Mouse (Mus musculus) testis, adult 2 months (tissue): ENCODE data around the gene Parva.

Source experiments
- CTCF ChIP-seq: fragments of 200-500 bp; IDR thresholded peaks from 2 replicates; pipeline ENCODE4 v1.5.1; 2012; ENCODE audit warnings: low read depth, mild to moderate bottlenecking, inconsistent platforms, low read length, moderate library complexity; ENCODE audit not compliant: control insufficient read depth, insufficient read depth, insufficient replicate concordance
- POLR2A ChIP-seq: fragments of 200-500 bp; IDR thresholded peaks from 2 replicates; pipeline ENCODE4 v1.6.1; 2012; ENCODE audit warnings: low read depth, mild to moderate bottlenecking, inconsistent platforms, low read length, moderate library complexity; ENCODE audit not compliant: control insufficient read depth

GRCm38 (mm10) chr7:112389611-112390251, 37.6 kb upstream of the Parva start:
- TF ChIP-seq POLR2A: no peak
- TF ChIP-seq CTCF: no peak
